Mouse (Mus musculus): ENCODE measurements around the gene Cdadc1. TPM values are rescaled to one million over a fixed set of nuclear protein-coding genes. Genes with fewer than 3 reads are reported as not detected.

Gene Cdadc1
- polyA plus RNA-seq, 1 experiment from 2014 or later, result 37.5 TPM

- ATAC-seq (replicated peaks; ENCODE audit: low FRiP score, low read depth) (no peak), DNase-seq (ENCODE audit: low spot score) (no peak)
- H3K4me2 ChIP-seq (ENCODE audit: low read length), result no peak overlapping the region
- no peak overlapping the region for H3K4me3 ChIP-seq (replicated peaks; ENCODE audit: low read depth, low read length)
- no peaks in the 10 kb centered on the region for H3K27me3 ChIP-seq (ENCODE audit: insufficient read depth, low read length)
- H3K4me1 ChIP-seq (replicated peaks; ENCODE audit: insufficient read depth, low read length), result no peaks in the 10 kb centered on the region
- no peaks in the 10 kb centered on the region for H3K9me3 ChIP-seq (replicated peaks; ENCODE audit: low read length)
- no peak overlapping the region for H3K9ac ChIP-seq (ENCODE audit: low read depth, low read length)
- TF ChIP-seq CTCF (IDR thresholded peaks at IDR 0.05; ENCODE audit: low read depth), result no peak
- H3K36me3 ChIP-seq (ENCODE audit: insufficient read depth, low read length), result no peaks in the 10 kb centered on the region
- WGBS, result 82% methylated on average over 6 of the region's 6 CpGs
- no peak overlapping the region for H3K27ac ChIP-seq
Observed at GRCm38 (mm10) chr14:59513922-59514444, 83.8 kb downstream of the Cdadc1 start.

Other genes starting within 250 kb of the Cdadc1 start
- 2.8 and 3.1 TPM in 2 replicates for gene Phf11d, start 232.5 kb downstream of the Cdadc1 start, polyA plus RNA-seq (2015; fragmentation: Nextera tagmentation; extraction: Ambion mirVana)
- gene Phf11c, start 202.6 kb downstream of the Cdadc1 start, polyA plus RNA-seq (2015; fragmentation: Nextera tagmentation; extraction: Ambion mirVana), result 0.33 and 0.41 TPM in 2 replicates
- gene Setdb2, start 157.1 kb downstream of the Cdadc1 start, polyA plus RNA-seq (2015; fragmentation: Nextera tagmentation; extraction: Ambion mirVana), result 7.9 and 8.4 TPM in 2 replicates
- gene Cab39l, start 157.0 kb downstream of the Cdadc1 start, polyA plus RNA-seq (2015; fragmentation: Nextera tagmentation; extraction: Ambion mirVana), result 57.2 and 60.7 TPM in 2 replicates
- gene Shisa2, start 27.3 kb upstream of the Cdadc1 start, polyA plus RNA-seq (2015; fragmentation: Nextera tagmentation; extraction: Ambion mirVana), result 11.8 and 15.9 TPM in 2 replicates